Mouse (Mus musculus) embryonic facial prominence, embryonic 13.5 days (tissue): ENCODE results near the gene Draxin. TPM values are rescaled to one million over a fixed set of nuclear protein-coding genes. Genes with fewer than 3 reads are reported as not detected.
A peak's percentile ranks its signal among the peaks of the same experiment; 100 is the strongest.

Experiments used
- ATAC-seq: fragments of 200-750 bp; cut with Nextera tagmentation; 2 replicates; pipeline ENCODE4 v1.8.0; 2017; ENCODE audit warnings: low read depth; ENCODE audit not compliant: insufficient number of reproducible peaks, insufficient read depth, low FRiP score, low TSS enrichment
- H3K27ac ChIP-seq: fragments of 300-500 bp; sonication (generic); 2 replicates; pipeline ENCODE4 v1.5.1; 2015; ENCODE audit warnings: moderate library complexity, mild to moderate bottlenecking, inconsistent platforms
- H3K27me3 ChIP-seq: fragments of 300-500 bp; sonication (generic); 2 replicates; pipeline ENCODE4 v1.6.1; 2015; ENCODE audit warnings: mild to moderate bottlenecking, inconsistent platforms
- H3K36me3 ChIP-seq: fragments of 300-500 bp; sonication (generic); 2 replicates; pipeline ENCODE4 v1.6.1; 2015; ENCODE audit warnings: mild to moderate bottlenecking, inconsistent platforms
- H3K4me1 ChIP-seq: fragments of 300-500 bp; sonication (generic); 2 replicates; pipeline ENCODE4 v1.6.1; 2015; ENCODE audit warnings: inconsistent platforms
- H3K4me2 ChIP-seq: fragments of 300-500 bp; sonication (generic); 2 replicates; pipeline ENCODE4 v1.6.1; 2015; ENCODE audit warnings: moderate library complexity, mild to moderate bottlenecking, inconsistent platforms
- H3K4me3 ChIP-seq: fragments of 300-500 bp; sonication (generic); 2 replicates; pipeline ENCODE4 v1.5.1; 2015; ENCODE audit warnings: mild to moderate bottlenecking, inconsistent platforms
- H3K9ac ChIP-seq: fragments of 300-500 bp; sonication (generic); 2 replicates; pipeline ENCODE4 v1.6.1; 2015; ENCODE audit warnings: mild to moderate bottlenecking, inconsistent platforms
- H3K9me3 ChIP-seq: fragments of 300-500 bp; sonication (generic); 2 replicates; pipeline ENCODE4 v1.6.1; 2016; ENCODE audit warnings: inconsistent platforms
- WGBS: fragments of 180-500 bp; shearing (Covaris S2); methylation state at CpG from one replicate; pipeline ENCODE4 v1.1.7; 2015; ENCODE audit warnings: mixed read lengths; 5-methylcytosine and 5-hydroxymethylcytosine counted together
- polyA plus RNA-seq: library from polyadenylated mRNA; unstranded; fragments of >200 nt; fragmentation: Nextera tagmentation; extraction: Ambion mirVana; gene quantifications from 2 replicates; pipeline ENCODE4 v1.2.1, GENCODE M21; 2015

Gene Draxin
- polyA plus RNA-seq, 1 experiment from 2014 or later, result 1.1 TPM

DNA sequence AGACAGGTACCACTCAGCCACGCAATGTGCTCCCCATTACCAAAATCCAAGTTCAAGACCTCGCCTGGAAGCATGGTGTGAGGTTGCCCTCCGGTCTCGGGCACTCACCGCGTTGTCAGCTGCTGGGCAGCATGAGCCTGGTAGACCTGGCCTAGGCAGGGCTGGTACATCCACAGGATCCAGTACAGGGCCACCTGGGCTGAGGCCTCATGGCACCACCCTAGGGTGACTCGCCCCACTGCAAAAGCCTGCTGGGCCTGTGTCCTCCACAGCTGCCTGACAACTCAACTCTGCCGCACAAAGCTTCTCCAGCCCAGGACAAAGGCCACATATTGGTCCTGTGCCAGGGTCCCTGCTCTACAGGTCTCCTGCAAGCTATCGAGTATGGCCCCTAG lies 69.4 kb downstream of the Draxin start:
- Histone ChIP-seq H3K36me3 (peaks cover 29% of the 10 kb centered on the region), H3K4me1 (peaks cover 3% of the 10 kb centered on the region; the same call in 1 of the 2 replicates), H3K27ac (no peak overlapping the region), H3K9ac (no peak overlapping the region), H3K27me3 (no peaks in the 10 kb centered on the region), H3K4me2 (no peak overlapping the region), H3K9me3 (no peaks in the 10 kb centered on the region), H3K4me3 (no peak overlapping the region)
- no peak for ATAC-seq
- 86% methylated on average over 9 of the region's 9 CpGs for WGBS

GRCm38 (mm10) chr4:148060120-148061085 lies 70.1 kb downstream of the Draxin start:
- H3K4me3 ChIP-seq, result no peak overlapping the region
- ATAC-seq, result peak; percentile 32; the same call in 1 of the 2 replicates
- no peaks in the 10 kb centered on the region for H3K9me3 ChIP-seq
- H3K36me3 ChIP-seq, result peaks cover 36% of the 10 kb centered on the region
- 53% methylated on average over 13 of the region's 13 CpGs for WGBS
- H3K9ac ChIP-seq, result no peak overlapping the region
- H3K27ac ChIP-seq, result no peak overlapping the region
- peaks cover 3% of the 10 kb centered on the region; the same call in 1 of the 2 replicates for H3K4me1 ChIP-seq
- no peaks in the 10 kb centered on the region for H3K27me3 ChIP-seq
- H3K4me2 ChIP-seq, result no peak overlapping the region

GRCm38 (mm10) chr4:148058993-148059392 lies 71.5 kb downstream of the Draxin start:
- Histone ChIP-seq H3K9me3 (no peaks in the 10 kb centered on the region), H3K4me2 (no peak overlapping the region), H3K36me3 (peaks cover 50% of the 10 kb centered on the region), H3K4me3 (no peak overlapping the region), H3K27ac (no peak overlapping the region), H3K9ac (no peak overlapping the region), H3K4me1 (peaks cover 3% of the 10 kb centered on the region; the same call in 1 of the 2 replicates), H3K27me3 (no peaks in the 10 kb centered on the region)
- WGBS, result 92% methylated on average over 6 of the region's 6 CpGs
- ATAC-seq, result no peak

DNA sequence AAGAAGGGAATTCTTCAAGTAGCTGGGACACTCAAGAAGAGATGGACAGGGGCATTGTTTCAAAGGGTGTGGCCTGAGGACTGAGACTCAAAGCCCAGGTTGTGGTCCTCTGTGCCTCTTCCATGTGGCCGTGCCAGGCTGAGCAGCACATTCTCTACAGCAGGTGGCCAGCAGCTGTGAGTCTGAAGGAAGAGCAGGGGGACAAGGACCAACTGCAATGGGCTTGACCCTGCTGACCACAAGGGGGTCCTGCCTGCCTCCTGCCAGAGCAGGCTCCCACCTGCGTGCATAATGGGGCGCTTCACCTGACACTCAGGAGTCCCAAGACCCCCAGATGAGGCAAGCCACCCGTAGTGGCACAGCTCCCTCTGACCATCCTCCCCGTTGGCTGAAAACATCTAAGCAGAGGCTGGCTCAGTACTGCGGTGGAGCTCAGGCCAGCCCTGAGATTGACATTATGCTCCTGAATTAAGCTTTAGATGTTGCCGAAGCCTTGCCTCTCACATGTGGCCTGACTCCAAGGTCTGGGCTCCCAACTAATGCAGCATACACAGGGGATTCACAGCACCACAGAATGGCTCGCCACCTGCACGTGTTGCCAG lies 72.2 kb downstream of the Draxin start:
- H3K4me2 ChIP-seq, result no peak overlapping the region
- H3K4me3 ChIP-seq, result no peak overlapping the region
- no peak for ATAC-seq
- H3K9me3 ChIP-seq, result no peaks in the 10 kb centered on the region
- H3K36me3 ChIP-seq, result peaks cover 56% of the 10 kb centered on the region
- no peak overlapping the region for H3K27ac ChIP-seq
- peaks cover 3% of the 10 kb centered on the region; the same call in 1 of the 2 replicates for H3K4me1 ChIP-seq
- no peaks in the 10 kb centered on the region for H3K27me3 ChIP-seq
- no peak overlapping the region for H3K9ac ChIP-seq
- WGBS, result 89% methylated on average over 9 of the region's 9 CpGs

DNA sequence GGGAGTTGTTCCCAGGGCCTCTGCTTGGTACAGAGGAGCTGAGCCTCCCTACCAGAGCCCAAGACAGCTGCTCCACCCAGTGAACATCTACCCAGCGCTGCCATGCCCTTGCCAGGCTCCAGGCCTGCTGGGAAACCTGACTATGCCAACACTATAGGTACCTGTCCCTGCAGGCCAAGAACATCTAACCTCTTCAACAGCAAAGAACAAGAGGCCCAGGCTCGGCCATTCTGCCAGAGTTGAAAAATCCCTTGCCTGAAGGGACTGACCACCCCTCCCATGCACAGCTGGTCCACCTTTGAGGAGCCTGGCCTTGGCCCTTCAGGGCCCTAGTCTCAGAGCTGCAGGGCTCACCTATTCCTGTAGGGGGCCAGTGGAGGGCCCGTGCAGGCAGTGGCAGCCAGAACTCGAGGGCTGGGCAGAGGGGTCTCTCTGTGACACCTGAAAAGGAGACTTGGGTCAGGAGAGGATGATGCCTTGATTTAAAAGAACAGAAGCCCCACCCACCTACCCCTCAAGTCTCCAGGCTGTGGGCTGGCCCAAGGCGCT lies 72.8 kb downstream of the Draxin start:
- Histone ChIP-seq H3K9me3 (no peaks in the 10 kb centered on the region), H3K9ac (no peak overlapping the region), H3K27me3 (no peaks in the 10 kb centered on the region), H3K36me3 (peaks cover 62% of the 10 kb centered on the region), H3K4me1 (peaks cover 3% of the 10 kb centered on the region; the same call in 1 of the 2 replicates), H3K4me3 (no peak overlapping the region), H3K27ac (no peak overlapping the region), H3K4me2 (no peak overlapping the region)
- ATAC-seq, result no peak
- 63% methylated on average over 5 of the region's 5 CpGs for WGBS

DNA sequence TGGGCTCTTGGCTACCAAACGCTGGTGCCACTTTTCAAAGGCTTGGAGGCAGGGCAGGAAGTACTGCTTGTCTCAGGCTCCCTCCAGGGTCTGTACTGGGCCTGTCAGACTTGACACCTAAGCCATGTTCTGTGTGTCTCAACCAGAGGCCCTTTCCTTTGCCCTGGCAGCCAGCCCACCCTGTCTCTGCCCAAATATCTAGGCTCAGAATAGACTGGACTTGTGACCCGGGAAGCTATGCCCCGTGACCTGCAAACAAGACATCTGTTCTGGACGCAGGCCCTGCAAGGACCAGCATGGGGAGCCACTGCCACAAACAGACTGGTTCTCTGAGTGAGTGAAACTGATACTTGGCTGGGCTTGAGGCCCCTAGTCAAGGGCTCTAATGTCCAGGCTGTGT lies 73.7 kb downstream of the Draxin start:
- Histone ChIP-seq H3K4me1 (peaks cover 3% of the 10 kb centered on the region; the same call in 1 of the 2 replicates), H3K27me3 (no peaks in the 10 kb centered on the region), H3K4me2 (no peak overlapping the region), H3K36me3 (peaks cover 72% of the 10 kb centered on the region), H3K9ac (no peak overlapping the region), H3K9me3 (no peaks in the 10 kb centered on the region), H3K4me3 (no peak overlapping the region), H3K27ac (no peak overlapping the region)
- ATAC-seq, result no peak
- WGBS, result 82% methylated on average over 4 of the region's 4 CpGs

GRCm38 (mm10) chr4:148056246-148056645 lies 74.3 kb downstream of the Draxin start:
- WGBS, result 85% methylated on average over 7 of the region's 7 CpGs
- no peak for ATAC-seq
- H3K4me2 ChIP-seq, result no peak overlapping the region
- H3K4me3 ChIP-seq, result no peak overlapping the region
- H3K9me3 ChIP-seq, result no peaks in the 10 kb centered on the region
- peaks cover 77% of the 10 kb centered on the region for H3K36me3 ChIP-seq
- H3K27me3 ChIP-seq, result no peaks in the 10 kb centered on the region
- H3K27ac ChIP-seq, result no peak overlapping the region
- H3K9ac ChIP-seq, result no peak overlapping the region
- peaks cover 3% of the 10 kb centered on the region; the same call in 1 of the 2 replicates for H3K4me1 ChIP-seq

DNA sequence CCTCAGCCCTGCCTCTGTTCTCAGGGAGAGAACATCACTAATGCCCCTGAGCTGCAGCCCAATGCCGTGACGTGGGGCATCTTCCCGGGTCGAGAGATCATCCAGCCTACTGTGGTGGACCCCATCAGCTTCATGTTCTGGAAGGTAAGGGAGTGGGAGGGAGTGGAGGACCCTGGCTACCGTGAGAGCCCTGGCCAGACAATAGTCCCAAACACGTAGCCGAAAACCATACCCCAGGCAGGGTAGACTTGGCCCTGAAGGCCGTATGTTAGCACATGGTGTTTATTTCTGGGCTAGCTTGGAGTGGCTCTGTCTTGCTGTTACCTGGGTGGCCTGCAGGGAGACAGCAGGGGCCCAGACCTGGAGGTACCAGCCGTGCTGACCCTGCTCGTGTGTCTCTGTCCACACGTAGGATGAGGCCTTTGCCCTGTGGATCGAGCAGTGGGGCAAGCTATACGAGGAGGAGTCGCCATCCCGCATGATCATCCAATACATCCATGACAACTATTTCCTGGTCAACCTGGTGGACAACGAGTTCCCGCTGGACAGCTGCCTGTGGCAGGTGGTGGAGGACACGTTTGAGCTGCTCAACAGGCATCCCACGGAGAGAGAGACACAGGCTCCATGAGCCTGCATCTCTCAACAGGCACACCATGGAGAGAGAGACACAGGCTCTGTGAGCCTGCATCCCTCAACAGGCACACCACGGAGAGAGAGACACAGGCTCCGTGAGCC lies 75.4 kb downstream of the Draxin start:
- no peaks in the 10 kb centered on the region for H3K9me3 ChIP-seq
- ATAC-seq, result no peak
- WGBS, result 93% methylated on average over 21 of the region's 21 CpGs
- H3K27ac ChIP-seq, result no peak overlapping the region
- H3K36me3 ChIP-seq, result peaks cover 88% of the 10 kb centered on the region
- H3K4me1 ChIP-seq, result peaks cover 2% of the 10 kb centered on the region; the same call in 1 of the 2 replicates
- H3K4me3 ChIP-seq, result no peak overlapping the region
- no peaks in the 10 kb centered on the region for H3K27me3 ChIP-seq
- H3K9ac ChIP-seq, result no peak overlapping the region
- H3K4me2 ChIP-seq, result no peak overlapping the region

DNA sequence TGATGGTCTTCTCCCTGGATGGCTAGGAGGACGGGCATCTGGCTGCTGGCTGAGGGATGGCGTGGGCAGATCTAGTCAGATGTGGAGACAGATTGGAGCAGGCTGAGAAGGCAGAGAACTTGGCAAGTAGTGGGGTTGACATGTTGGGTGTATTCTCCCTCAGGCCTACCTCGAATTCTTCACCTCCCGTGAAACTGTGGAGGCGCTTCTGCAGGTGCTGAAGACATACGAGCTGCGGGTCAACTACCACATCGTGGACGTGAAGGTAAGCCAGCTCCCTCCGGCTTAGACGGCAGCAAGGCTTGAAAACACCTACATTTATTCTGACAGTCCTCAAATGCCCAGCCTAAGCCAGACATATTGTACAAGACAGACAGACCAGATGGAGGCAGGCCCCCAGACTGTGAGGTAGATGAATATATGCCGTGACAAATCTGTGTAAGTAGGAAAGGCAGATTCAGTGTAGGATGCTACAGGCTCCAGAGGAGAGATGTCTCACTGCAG lies 77.0 kb downstream of the Draxin start:
- H3K4me2 ChIP-seq, result no peak overlapping the region
- 91% methylated on average over 12 of the region's 12 CpGs for WGBS
- ATAC-seq, result no peak

GRCm38 (mm10) chr4:148052976-148053375 lies 77.5 kb downstream of the Draxin start:
- no peak overlapping the region for H3K27ac ChIP-seq
- WGBS, result 75% methylated on average over 2 of the region's 2 CpGs
- no peaks in the 10 kb centered on the region for H3K27me3 ChIP-seq
- H3K4me3 ChIP-seq, result no peak overlapping the region
- no peak overlapping the region for H3K4me2 ChIP-seq
- H3K36me3 ChIP-seq, result peaks cover 99% of the 10 kb centered on the region
- no peaks in the 10 kb centered on the region for H3K9me3 ChIP-seq
- H3K9ac ChIP-seq, result no peak overlapping the region
- ATAC-seq, result no peak
- no peaks in the 10 kb centered on the region for H3K4me1 ChIP-seq

More for the DNA sequence above, 77.0 kb downstream of the Draxin start:
- Histone ChIP-seq H3K9me3 (no peaks in the 10 kb centered on the region), H3K27ac (no peak overlapping the region), H3K4me1 (no peaks in the 10 kb centered on the region), H3K4me3 (no peak overlapping the region), H3K36me3 (peaks cover 99% of the 10 kb centered on the region), H3K27me3 (no peaks in the 10 kb centered on the region), H3K9ac (no peak overlapping the region)

DNA sequence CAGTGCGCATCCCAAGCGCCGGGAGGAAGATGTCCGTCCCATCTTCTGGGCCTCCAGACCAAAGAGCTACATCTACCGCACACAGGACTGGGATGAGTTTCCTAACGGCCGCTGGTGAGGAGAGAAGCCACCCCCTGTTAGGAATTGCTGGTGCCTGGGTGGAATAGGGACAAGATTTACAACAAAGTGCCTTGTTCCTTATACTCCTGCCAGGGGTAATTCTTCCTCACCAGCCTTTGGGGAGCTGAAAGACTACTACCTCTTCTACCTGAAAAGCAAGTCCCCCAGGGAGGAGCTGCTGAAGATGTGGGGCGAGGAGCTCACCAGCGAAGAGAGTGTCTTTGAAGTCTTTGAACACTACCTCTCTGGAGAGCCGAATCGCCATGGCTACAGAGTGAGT lies 78.6 kb downstream of the Draxin start:
- Histone ChIP-seq H3K4me2 (no peak overlapping the region), H3K27ac (no peak overlapping the region), H3K9me3 (no peaks in the 10 kb centered on the region), H3K4me1 (no peaks in the 10 kb centered on the region), H3K36me3 (peaks cover 96% of the 10 kb centered on the region), H3K27me3 (no peaks in the 10 kb centered on the region), H3K4me3 (no peak overlapping the region), H3K9ac (no peak overlapping the region)
- WGBS, result 92% methylated on average over 11 of the region's 11 CpGs
- ATAC-seq, result no peak
